Comparison of ENCODE assay signal across 9 mouse cellular contexts in genomic region chr5:113079783-113080182, GRCm38 (mm10). TPM values are rescaled to one million over a fixed set of nuclear protein-coding genes. Genes with fewer than 3 reads are reported as not detected.
A peak's percentile ranks its signal among the peaks of the same experiment; 100 is the strongest.
DNase-seq lines count a peak whose midpoint lies in the region; ATAC-seq lines count a peak whose summit lies in the region.
"Had no signal": no experiment of that assay in that cellular context is flagged by ENCODE, and none has a peak within 500 bp of the region (broad histone marks: within the 10 kb centered on the region; RNA-seq: fewer than 3 reads in every experiment).

No protein-coding gene starts in this region.

- no peak overlapping the region for H3K27ac ChIP-seq in lung, embryonic 15.5 days
- H3K27ac ChIP-seq in forebrain, embryonic 11.5 days (ENCODE audit: low read depth, low read length) = no peak overlapping the region
- H3K27ac ChIP-seq in intestine, embryonic 15.5 days = no peak overlapping the region
- no peak overlapping the region for H3K27ac ChIP-seq in neural tube, embryonic 11.5 days (ENCODE audit: low read depth, low read length)

- no peaks in the 10 kb centered on the region for H3K36me3 ChIP-seq in lung, embryonic 15.5 days
- no peaks in the 10 kb centered on the region for H3K36me3 ChIP-seq in forebrain, embryonic 11.5 days (ENCODE audit: control insufficient read depth, insufficient read depth, low read length)
- H3K36me3 ChIP-seq in intestine, embryonic 15.5 days = no peaks in the 10 kb centered on the region
- H3K36me3 ChIP-seq in neural tube, embryonic 11.5 days (ENCODE audit: control insufficient read depth, insufficient read depth, low read length) = no peaks in the 10 kb centered on the region

- peak; percentile 34 for DNase-seq in CD4-positive, CD25-positive, alpha-beta regulatory T cell, adult 2 months (ENCODE audit: low read depth, low spot score)
- DNase-seq in lung, adult 18-20 months = no peak
- DNase-seq in forebrain, embryonic 11.5 days (ENCODE audit: low spot score) = peak; percentile 79
- DNase-seq in neural tube, embryonic 11.5 days (ENCODE audit: low spot score) = peak; percentile 54
- no peak for DNase-seq in spleen, postnatal 4 days (ENCODE audit: low spot score in 2 of 2)

- 23% methylated on average over 21 of the region's 21 CpGs for WGBS in lung, embryonic 15.5 days
- whole genome bisulfite sequencing in forebrain, embryonic 11.5 days = 17% methylated on average over 21 of the region's 21 CpGs
- 23% methylated on average over 21 of the region's 21 CpGs for WGBS in intestine, embryonic 15.5 days
- WGBS in neural tube, embryonic 11.5 days = 22% methylated on average over 21 of the region's 21 CpGs

- H3K4me1 ChIP-seq in lung, embryonic 15.5 days = 0 out of 2 replicates have a peak, but pooled peaks cover 3% of the 10 kb centered on the region
- H3K4me1 ChIP-seq in forebrain, embryonic 11.5 days (replicated peaks; ENCODE audit: control insufficient read depth, insufficient read depth, low read length) = 0 out of 2 replicates have a peak, but pooled peaks cover 2% of the 10 kb centered on the region
- H3K4me1 ChIP-seq in intestine, embryonic 15.5 days (replicated peaks) = peaks cover 5% of the 10 kb centered on the region; the same call in 1 of the 2 replicates
- H3K4me1 ChIP-seq in neural tube, embryonic 11.5 days (ENCODE audit: control insufficient read depth, insufficient read depth, low read length) = no peaks in the 10 kb centered on the region

- peak overlapping the region; percentile 32; the same call in 1 of the 2 replicates for H3K4me2 ChIP-seq in lung, embryonic 15.5 days
- H3K4me2 ChIP-seq in forebrain, embryonic 11.5 days (ENCODE audit: low read depth, low read length, severe bottlenecking) = no peak overlapping the region; the same call in 1 of the 2 replicates
- peak overlapping the region; percentile 19; the same call in 1 of the 2 replicates for H3K4me2 ChIP-seq in intestine, embryonic 15.5 days (replicated peaks)
- H3K4me2 ChIP-seq in neural tube, embryonic 11.5 days (ENCODE audit: low read depth) = 0 out of 2 replicates have a peak overlapping the region, but pooled peaks have one; percentile 10

- no peak overlapping the region for H3K9ac ChIP-seq in lung, embryonic 15.5 days
- H3K9ac ChIP-seq in forebrain, embryonic 11.5 days (ENCODE audit: low read length) = no peak overlapping the region
- H3K9ac ChIP-seq in intestine, embryonic 15.5 days = no peak overlapping the region
- H3K9ac ChIP-seq in neural tube, embryonic 11.5 days (ENCODE audit: low read length) = no peak overlapping the region

- no peaks in the 10 kb centered on the region for H3K9me3 ChIP-seq in lung, embryonic 15.5 days
- H3K9me3 ChIP-seq in forebrain, embryonic 11.5 days (ENCODE audit: control insufficient read depth, low read length) = no peaks in the 10 kb centered on the region
- no peaks in the 10 kb centered on the region for H3K9me3 ChIP-seq in intestine, embryonic 15.5 days
- no peaks in the 10 kb centered on the region for H3K9me3 ChIP-seq in neural tube, embryonic 11.5 days (ENCODE audit: control insufficient read depth, low read length)

- H3K4me3 ChIP-seq in lung, embryonic 15.5 days = no peak overlapping the region
- H3K4me3 ChIP-seq in forebrain, embryonic 11.5 days (ENCODE audit: low read depth, low read length) = 0 out of 2 replicates have a peak overlapping the region, but pooled peaks have one; percentile 1
- H3K4me3 ChIP-seq in intestine, embryonic 15.5 days (replicated peaks) = no peak overlapping the region
- no peak overlapping the region for H3K4me3 ChIP-seq in neural tube, embryonic 11.5 days (ENCODE audit: low read depth, low read length)
- H3K4me3 ChIP-seq: myocyte had no signal

- ATAC-seq in CD4-positive, CD25-positive, alpha-beta regulatory T cell, adult 4 months = no peak
- no peak for ATAC-seq in lung, embryonic 15.5 days (ENCODE audit: borderline replicate concordance, extremely low read depth, low FRiP score, low TSS enrichment)
- ATAC-seq in forebrain, embryonic 11.5 days (replicated peaks; ENCODE audit: low FRiP score) = no peak
- ATAC-seq in intestine, embryonic 15.5 days = no peak
- ATAC-seq in neural tube, embryonic 11.5 days (ENCODE audit: insufficient read depth, low FRiP score, low TSS enrichment) = no peak

- no peaks in the 10 kb centered on the region for H3K27me3 ChIP-seq in lung, embryonic 15.5 days
- H3K27me3 ChIP-seq in forebrain, embryonic 11.5 days (ENCODE audit: control insufficient read depth, insufficient read depth, low read length) = no peaks in the 10 kb centered on the region
- no peaks in the 10 kb centered on the region; the same call in 1 of the 2 replicates for H3K27me3 ChIP-seq in intestine, embryonic 15.5 days (replicated peaks)
- H3K27me3 ChIP-seq in neural tube, embryonic 11.5 days (ENCODE audit: control insufficient read depth, insufficient read depth, low read length) = no peaks in the 10 kb centered on the region

RNA-seq across cellular contexts. Expression of gene Crybb3, which starts 1.6 kb away (rescaled TPM):
- polyA plus RNA-seq in CD4-positive, CD25-positive, alpha-beta regulatory T cell, adult 4 months (2017; shearing (Covaris generic)) = not detected
- polyA plus RNA-seq in lung, embryonic 15.5 days (2015; fragmentation: Nextera tagmentation; extraction: Ambion mirVana) = 0.42 and 0.57 TPM in 2 replicates
- polyA plus RNA-seq in forebrain, embryonic 11.5 days (2014; fragmentation: Nextera tagmentation; extraction: Ambion mirVana) = 0.76 TPM in 2 replicates
- polyA plus RNA-seq in intestine, embryonic 15.5 days (2015; fragmentation: Nextera tagmentation; extraction: Ambion mirVana) = 0.36 and 1.1 TPM in 2 replicates
- not detected in 2 replicates for polyA plus RNA-seq in neural tube, embryonic 11.5 days (2014; fragmentation: Nextera tagmentation; extraction: Ambion mirVana)

RNA-seq across cellular contexts. Expression of gene Crybb2, which starts 9.9 kb away (rescaled TPM):
- polyA plus RNA-seq in CD4-positive, CD25-positive, alpha-beta regulatory T cell, adult 4 months (2017; shearing (Covaris generic)) = not detected
- not detected in 2 replicates for polyA plus RNA-seq in lung, embryonic 15.5 days (2015; fragmentation: Nextera tagmentation; extraction: Ambion mirVana)
- not detected in 2 replicates for polyA plus RNA-seq in forebrain, embryonic 11.5 days (2014; fragmentation: Nextera tagmentation; extraction: Ambion mirVana)
- polyA plus RNA-seq in intestine, embryonic 15.5 days (2015; fragmentation: Nextera tagmentation; extraction: Ambion mirVana) = not detected in 2 replicates
- not detected in 2 replicates for polyA plus RNA-seq in neural tube, embryonic 11.5 days (2014; fragmentation: Nextera tagmentation; extraction: Ambion mirVana)
- polyA plus RNA-seq: myocyte had no signal

Comparison
In these comparisons a context has a peak if more than half of its experiments do, and no peak if none do; other contexts are left out.
1. DNase-seq: peak in CD4-positive, CD25-positive, alpha-beta regulatory T cell, adult 2 months (single experiment), forebrain, embryonic 11.5 days (single experiment) and neural tube, embryonic 11.5 days (single experiment); none in lung, adult 18-20 months (0 of 2) and spleen, postnatal 4 days (0 of 2).